10 mouse cellular contexts compared by ENCODE assay signal in the genomic region with DNA sequence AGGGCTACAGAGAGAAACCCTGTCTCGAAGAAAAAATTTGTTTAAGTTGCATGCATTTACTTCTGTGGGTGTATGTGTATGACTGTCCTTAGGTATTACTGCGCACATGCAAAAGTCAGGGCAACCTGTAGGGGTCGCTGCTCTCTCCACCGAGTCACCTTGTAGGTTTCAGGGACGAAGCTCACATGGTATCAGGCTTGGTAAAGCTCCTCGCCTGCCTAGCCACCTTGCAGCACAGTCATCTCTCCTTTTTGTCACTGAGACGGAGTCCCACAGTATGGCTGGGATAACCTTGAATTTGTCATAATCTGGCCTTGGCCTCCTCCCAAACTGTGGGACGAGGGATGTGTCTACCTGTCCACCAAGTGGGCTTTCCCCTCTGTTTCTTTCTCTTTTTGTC. TPM values are rescaled to one million over a fixed set of nuclear protein-coding genes. Genes with fewer than 3 reads are reported as not detected.
DNase-seq lines count a peak whose midpoint lies in the region; ATAC-seq and TF ChIP-seq lines count a peak whose summit lies in the region.
"Had no signal": no experiment of that assay in that cellular context is flagged by ENCODE, and none has a peak within 500 bp of the region (broad histone marks: within the 10 kb centered on the region; RNA-seq: fewer than 3 reads in every experiment).

No protein-coding gene starts in this region.

- ATAC-seq in forebrain, postnatal 0 days: no peak
- ATAC-seq in forebrain, embryonic 11.5 days (replicated peaks; ENCODE audit: low FRiP score): no peak
- no peak for ATAC-seq in midbrain, embryonic 14.5 days (ENCODE audit: low FRiP score, low TSS enrichment)

- no peaks in the 10 kb centered on the region for H3K79me2 ChIP-seq in liver, adult 2 months (ENCODE audit: control insufficient read depth, insufficient read depth, low read length)

- no peak overlapping the region for H3K4me3 ChIP-seq in forebrain, postnatal 0 days (ENCODE audit: low read depth, low read length)
- H3K4me3 ChIP-seq in forebrain, embryonic 11.5 days (ENCODE audit: low read depth, low read length): no peak overlapping the region
- no peak overlapping the region for H3K4me3 ChIP-seq in thymus, adult 2 months (ENCODE audit: control insufficient read depth, insufficient read depth, low read length)
- H3K4me3 ChIP-seq in liver, adult 2 months (ENCODE audit: insufficient read depth, low read depth, low read length): no peak overlapping the region
- no peak overlapping the region for H3K4me3 ChIP-seq in midbrain, embryonic 14.5 days (replicated peaks; ENCODE audit: low read depth, low read length)
- H3K4me3 ChIP-seq: limb, embryonic 13.5 days; neural tube, embryonic 13.5 days had no signal

- H3K27ac ChIP-seq in forebrain, postnatal 0 days (ENCODE audit: low read depth, low read length): no peak overlapping the region
- H3K27ac ChIP-seq in forebrain, embryonic 11.5 days (ENCODE audit: low read depth, low read length): no peak overlapping the region
- no peak overlapping the region for H3K27ac ChIP-seq in thymus, adult 2 months (ENCODE audit: control insufficient read depth, insufficient read depth, low read length)
- H3K27ac ChIP-seq in liver, adult 2 months (replicated peaks; ENCODE audit: insufficient read depth, low read depth, low read length): no peak overlapping the region
- no peak overlapping the region for H3K27ac ChIP-seq in midbrain, embryonic 14.5 days (replicated peaks; ENCODE audit: low read depth, low read length)
- H3K27ac ChIP-seq: limb, embryonic 13.5 days; neural tube, embryonic 13.5 days had no signal

- WGBS in forebrain, postnatal 0 days: 64% methylated on average over 8 of the region's 8 CpGs
- WGBS in forebrain, embryonic 11.5 days: 57% methylated on average over 8 of the region's 8 CpGs
- 66% methylated on average over 8 of the region's 8 CpGs for WGBS in thymus, adult 2 months
- 64% methylated on average over 8 of the region's 8 CpGs for WGBS in liver, adult 2 months
- WGBS in midbrain, embryonic 14.5 days: 59% methylated on average over 8 of the region's 8 CpGs

- intact Hi-C loops in gastrocnemius, postnatal 36 days (cut with DNase I): no loop called here

- H3K9me3 ChIP-seq in forebrain, postnatal 0 days (ENCODE audit: low read length): no peaks in the 10 kb centered on the region
- no peaks in the 10 kb centered on the region for H3K9me3 ChIP-seq in forebrain, embryonic 11.5 days (ENCODE audit: control insufficient read depth, low read length)
- H3K9me3 ChIP-seq in midbrain, embryonic 14.5 days (ENCODE audit: control insufficient read depth, low read length): no peaks in the 10 kb centered on the region
- H3K9me3 ChIP-seq: limb, embryonic 13.5 days; neural tube, embryonic 13.5 days had no signal

- no peaks in the 10 kb centered on the region for H3K27me3 ChIP-seq in forebrain, postnatal 0 days (ENCODE audit: insufficient read depth, low read length)
- no peaks in the 10 kb centered on the region for H3K27me3 ChIP-seq in forebrain, embryonic 11.5 days (ENCODE audit: control insufficient read depth, insufficient read depth, low read length)
- H3K27me3 ChIP-seq in thymus, adult 2 months (ENCODE audit: control insufficient read depth, insufficient read depth, low read length): no peaks in the 10 kb centered on the region
- H3K27me3 ChIP-seq in liver, adult 2 months (ENCODE audit: control insufficient read depth, insufficient read depth, low read length): no peaks in the 10 kb centered on the region
- no peaks in the 10 kb centered on the region for H3K27me3 ChIP-seq in midbrain, embryonic 14.5 days (ENCODE audit: control insufficient read depth, insufficient read depth, low read length)
- H3K27me3 ChIP-seq: limb, embryonic 13.5 days; neural tube, embryonic 13.5 days had no signal

- H3K9ac ChIP-seq in forebrain, postnatal 0 days: no peak overlapping the region
- H3K9ac ChIP-seq in forebrain, embryonic 11.5 days (ENCODE audit: low read length): no peak overlapping the region
- H3K9ac ChIP-seq in liver, adult 2 months (ENCODE audit: low read depth, low read length): no peak overlapping the region
- H3K9ac ChIP-seq in midbrain, embryonic 14.5 days (replicated peaks; ENCODE audit: low read length): no peak overlapping the region
- H3K9ac ChIP-seq: limb, embryonic 13.5 days; neural tube, embryonic 13.5 days had no signal

- DNase-seq in forebrain, postnatal 0 days: no peak
- no peak for DNase-seq in forebrain, embryonic 11.5 days (ENCODE audit: low spot score)
- DNase-seq in thymus, postnatal 25 days: peak; percentile 23
- DNase-seq in thymus, adult 2 months: no peak
- no peak for DNase-seq in liver, adult 2 months (ENCODE audit: extremely low read depth, low read depth, low spot score)
- no peak for DNase-seq in right cerebral cortex, adult 18-20 months
- no peak for DNase-seq in gastrocnemius, postnatal 36 days
- DNase-seq in midbrain, embryonic 14.5 days: no peak

- no peaks in the 10 kb centered on the region for H3K4me1 ChIP-seq in forebrain, postnatal 0 days (ENCODE audit: insufficient read depth)
- no peaks in the 10 kb centered on the region; the same call in 1 of the 2 replicates for H3K4me1 ChIP-seq in forebrain, embryonic 11.5 days (replicated peaks; ENCODE audit: control insufficient read depth, insufficient read depth, low read length)
- H3K4me1 ChIP-seq in thymus, adult 2 months (replicated peaks; ENCODE audit: control insufficient read depth, insufficient read depth, low read length): no peaks in the 10 kb centered on the region
- no peaks in the 10 kb centered on the region for H3K4me1 ChIP-seq in liver, adult 2 months (ENCODE audit: control insufficient read depth, insufficient read depth, low read length)
- no peaks in the 10 kb centered on the region for H3K4me1 ChIP-seq in midbrain, embryonic 14.5 days (ENCODE audit: control insufficient read depth, insufficient read depth, low read length)
- H3K4me1 ChIP-seq: neural tube, embryonic 13.5 days had no signal

- no peak overlapping the region for H3K4me2 ChIP-seq in forebrain, postnatal 0 days (ENCODE audit: low read depth)
- H3K4me2 ChIP-seq in forebrain, embryonic 11.5 days (ENCODE audit: low read depth, low read length, severe bottlenecking): no peak overlapping the region
- no peak overlapping the region for H3K4me2 ChIP-seq in midbrain, embryonic 14.5 days (ENCODE audit: low read length)
- H3K4me2 ChIP-seq: limb, embryonic 13.5 days; neural tube, embryonic 13.5 days had no signal

- H3K36me3 ChIP-seq in forebrain, postnatal 0 days (ENCODE audit: insufficient read depth): no peaks in the 10 kb centered on the region
- H3K36me3 ChIP-seq in forebrain, embryonic 11.5 days (ENCODE audit: control insufficient read depth, insufficient read depth, low read length): no peaks in the 10 kb centered on the region
- H3K36me3 ChIP-seq in thymus, adult 2 months (ENCODE audit: control insufficient read depth, insufficient read depth, low read length): no peaks in the 10 kb centered on the region
- H3K36me3 ChIP-seq in liver, adult 2 months (ENCODE audit: control insufficient read depth, insufficient read depth, low read length): no peaks in the 10 kb centered on the region
- no peaks in the 10 kb centered on the region for H3K36me3 ChIP-seq in midbrain, embryonic 14.5 days (ENCODE audit: control insufficient read depth, insufficient read depth, low read length)
- H3K36me3 ChIP-seq: limb, embryonic 13.5 days; neural tube, embryonic 13.5 days had no signal

- TF ChIP-seq CTCF in forebrain, postnatal 0 days (IDR thresholded peaks at IDR 0.05; ENCODE audit: low read depth): peak; percentile 48
- TF ChIP-seq CTCF in thymus, adult 2 months (IDR thresholded peaks at IDR 0.05; ENCODE audit: borderline replicate concordance, control insufficient read depth, extremely low read depth, insufficient read depth, low read length, poor library complexity): no peak
- TF ChIP-seq CTCF in liver, adult 2 months (IDR thresholded peaks at IDR 0.05; ENCODE audit: low read depth, low read length): peak; percentile 61

- no peak for TF ChIP-seq POLR2A in thymus, adult 2 months (IDR thresholded peaks at IDR 0.05; ENCODE audit: control insufficient read depth, extremely low read depth, insufficient read depth, low read length, poor library complexity)
- no peak for TF ChIP-seq POLR2A in liver, adult 2 months (IDR thresholded peaks at IDR 0.05; ENCODE audit: extremely low read depth, insufficient read depth, low read length)

RNA-seq across cellular contexts. Expression of a gene that starts 27.0 kb away (rescaled TPM):
- total RNA-seq in forebrain, postnatal 0 days (2014; rRNA removed): 99.7 and 116 TPM in 2 replicates
- polyA plus RNA-seq in forebrain, postnatal 0 days (2015; fragmentation: Nextera tagmentation; extraction: Ambion mirVana): 14.9 and 23.4 TPM in 2 replicates
- polyA plus RNA-seq in forebrain, embryonic 11.5 days (2014; fragmentation: Nextera tagmentation; extraction: Ambion mirVana): 55.2 and 55.7 TPM in 2 replicates
- 48.6 and 56.9 TPM in 2 replicates for polyA plus RNA-seq in thymus, adult 2 months (2012; rRNA removed)
- 4.0 and 9.0 TPM in 2 replicates for total RNA-seq in liver, adult 2 months (2014; rRNA removed)
- 14.5 and 17.8 TPM in 2 replicates for polyA plus RNA-seq in liver, adult 2 months (2012; rRNA removed)
- total RNA-seq in gastrocnemius, postnatal 36 days (2021): 10 to 100 TPM; 27.1 to 27.6 TPM
- polyA plus RNA-seq in midbrain, embryonic 14.5 days (2014; fragmentation: Nextera tagmentation; extraction: Ambion mirVana): 37.7 and 47.4 TPM in 2 replicates

RNA-seq across cellular contexts. Expression of a gene that starts 50.8 kb away (rescaled TPM):
- 24.9 and 38.0 TPM in 2 replicates for total RNA-seq in forebrain, postnatal 0 days (2014; rRNA removed)
- polyA plus RNA-seq in forebrain, postnatal 0 days (2015; fragmentation: Nextera tagmentation; extraction: Ambion mirVana): 14.9 and 27.0 TPM in 2 replicates
- polyA plus RNA-seq in forebrain, embryonic 11.5 days (2014; fragmentation: Nextera tagmentation; extraction: Ambion mirVana): 15.4 and 16.0 TPM in 2 replicates
- 25.8 and 29.9 TPM in 2 replicates for polyA plus RNA-seq in thymus, adult 2 months (2012; rRNA removed)
- 1.5 and 2.4 TPM in 2 replicates for total RNA-seq in liver, adult 2 months (2014; rRNA removed)
- polyA plus RNA-seq in liver, adult 2 months (2012; rRNA removed): 9.3 and 10.6 TPM in 2 replicates
- total RNA-seq in gastrocnemius, postnatal 36 days (2021): 1 to 10 TPM; 5.7 to 6.0 TPM
- 28.6 and 28.8 TPM in 2 replicates for polyA plus RNA-seq in midbrain, embryonic 14.5 days (2014; fragmentation: Nextera tagmentation; extraction: Ambion mirVana)
